Mouse (Mus musculus) bone marrow, adult 2 months (tissue): ENCODE measurements at regions not wholly inside any gene's neighbourhood (a gene's known extent, or its start where the extent isn't known, plus 50 kb on each side); places are given as distances from the start of the nearest gene placed in this dataset.
"Not testable (repeated sequence)": the region's sequence is repeated elsewhere in the genome, so short reads cannot be mapped to it uniquely, and the experiment has no call there.

Source experiments
- H3K27ac ChIP-seq: fragments of 200-500 bp; 2 replicates; pipeline ENCODE4 v1.5.1; 2012; ENCODE audit warnings: low read depth, mild to moderate bottlenecking, control low read depth, inconsistent platforms, low read length; ENCODE audit not compliant: control insufficient read depth, poor library complexity, insufficient read depth
- H3K4me1 ChIP-seq: fragments of 200-500 bp; 2 replicates; pipeline ENCODE4 v1.6.1; 2011; ENCODE audit warnings: low read length; ENCODE audit not compliant: control insufficient read depth, insufficient read depth
- H3K4me3 ChIP-seq: fragments of 200-500 bp; replicated peaks from 2 replicates; pipeline ENCODE3; 2011; ENCODE audit warnings: mild to moderate bottlenecking, low read depth, low read length, control low read depth; ENCODE audit not compliant: control insufficient read depth
- CTCF ChIP-seq: fragments of 200-500 bp; IDR thresholded peaks from 2 replicates; pipeline ENCODE4 v1.5.1; 2011; ENCODE audit warnings: low read length, control low read depth; ENCODE audit not compliant: control insufficient read depth, insufficient read depth
- POLR2A ChIP-seq: fragments of 200-500 bp; IDR thresholded peaks from 2 replicates; pipeline ENCODE4 v1.6.1; 2011; ENCODE audit warnings: low read depth, mild to moderate bottlenecking, control low read depth, low read length, borderline replicate concordance; ENCODE audit not compliant: control insufficient read depth
- WGBS: fragments of 180-500 bp; shearing (Covaris S2); methylation state at CpG from one replicate; pipeline ENCODE4 v1.1.7; 2018; 5-methylcytosine and 5-hydroxymethylcytosine counted together

GRCm38 (mm10) chr3:37815771-37816170, 91.5 kb upstream of the Gm5148 start:
- Histone ChIP-seq H3K27ac (no peak overlapping the region), H3K4me1 (no peaks in the 10 kb centered on the region), H3K4me3 (no peak overlapping the region)
- WGBS, result 86% methylated on average over 6 of the region's 6 CpGs
- no peak for TF ChIP-seq CTCF
- no peak for TF ChIP-seq POLR2A

DNA sequence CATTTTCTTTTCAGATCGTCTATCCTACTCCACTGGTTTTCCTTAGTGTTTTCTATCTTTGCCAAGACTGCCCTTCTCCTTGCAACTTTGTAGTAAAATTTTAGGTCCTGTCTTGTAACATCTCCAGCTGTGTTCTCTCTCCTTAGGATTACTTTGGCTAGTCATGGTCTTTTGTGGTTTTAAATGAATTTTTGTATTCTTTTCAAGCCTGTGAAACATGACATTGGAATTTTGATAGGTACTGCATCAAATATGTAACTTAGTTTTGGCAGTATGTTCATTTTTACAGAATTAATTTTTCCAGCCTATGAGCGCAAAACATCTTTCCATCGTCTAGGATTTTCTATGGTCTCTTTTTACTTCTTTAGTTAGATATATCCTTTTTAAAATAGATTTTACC, 88.6 kb upstream of the Gm5148 start:
- 89% methylated on average over 3 of the region's 3 CpGs for WGBS
- H3K4me3 ChIP-seq, result no peak overlapping the region
- no peak overlapping the region for H3K27ac ChIP-seq
- TF ChIP-seq CTCF (no peak), POLR2A (no peak)
- H3K4me1 ChIP-seq, result no peaks in the 10 kb centered on the region

GRCm38 (mm10) chr3:37811429-37811828, 87.1 kb upstream of the Gm5148 start:
- WGBS, result 89% methylated on average over 2 of the region's 2 CpGs
- no peak overlapping the region for H3K4me3 ChIP-seq
- no peak overlapping the region for H3K27ac ChIP-seq
- H3K4me1 ChIP-seq, result no peaks in the 10 kb centered on the region
- no peak for TF ChIP-seq CTCF
- TF ChIP-seq POLR2A, result no peak

- no peak for TF ChIP-seq POLR2A
- TF ChIP-seq CTCF, result no peak
- peaks cover under 1% of the 10 kb centered on the region; the same call in 1 of the 2 replicates for H3K4me1 ChIP-seq
- 78% methylated on average over 2 of the region's 2 CpGs for WGBS
- H3K27ac ChIP-seq, result no peak overlapping the region
- H3K4me3 ChIP-seq, result no peak overlapping the region
Observed at GRCm38 (mm10) chr3:37810763-37811162, 86.5 kb upstream of the Gm5148 start.

DNA sequence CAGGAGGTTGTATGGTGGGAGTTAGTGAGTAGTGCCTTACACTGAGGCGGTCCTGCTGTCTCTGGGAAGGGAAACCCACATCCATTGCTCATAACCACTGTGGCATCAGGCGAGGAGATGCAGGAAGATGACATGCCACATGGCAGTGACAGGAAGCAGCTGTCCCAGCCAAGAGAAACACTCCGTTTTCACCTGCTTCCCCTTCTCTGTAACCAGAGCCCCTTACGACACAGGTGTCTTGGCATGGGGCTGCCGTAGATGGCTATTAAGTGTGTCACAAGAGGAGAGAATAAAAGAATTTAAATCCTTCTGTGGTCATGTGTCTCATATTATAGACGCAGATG, 81.5 kb upstream of the Gm5148 start:
- TF ChIP-seq CTCF (no peak), POLR2A (no peak)
- WGBS, result 4% methylated on average over 6 of the region's 6 CpGs
- Histone ChIP-seq H3K27ac (no peak overlapping the region), H3K4me1 (peaks cover 3% of the 10 kb centered on the region), H3K4me3 (no peak overlapping the region)

GRCm38 (mm10) chr3:37804941-37805804, 80.9 kb upstream of the Gm5148 start:
- H3K27ac ChIP-seq, result no peak overlapping the region
- no peak overlapping the region for H3K4me3 ChIP-seq
- H3K4me1 ChIP-seq, result peaks cover 3% of the 10 kb centered on the region
- 67% methylated on average over 9 of the region's 9 CpGs for WGBS
- TF ChIP-seq CTCF (no peak), POLR2A (no peak)

DNA sequence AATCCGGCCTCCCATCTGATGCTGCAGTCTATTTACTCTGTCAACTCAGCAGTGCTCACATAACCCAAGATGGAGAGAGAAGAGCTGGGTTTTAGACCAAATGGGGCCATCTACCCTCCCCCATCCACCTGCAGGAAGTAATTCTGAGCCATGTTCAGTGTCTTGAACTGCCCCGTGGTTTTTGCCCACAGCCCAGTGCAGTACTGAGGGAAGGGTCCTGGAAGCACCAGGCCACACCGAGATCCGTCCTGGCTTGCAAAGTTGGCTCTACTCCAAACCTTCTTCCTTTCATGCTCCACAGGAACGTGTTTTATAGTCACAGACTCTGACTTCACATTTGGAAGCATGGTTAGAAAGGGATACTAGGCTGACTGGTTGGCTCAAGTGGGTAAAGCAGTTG, 80.0 kb upstream of the Gm5148 start:
- Histone ChIP-seq H3K4me3 (no peak overlapping the region), H3K4me1 (peaks cover 3% of the 10 kb centered on the region), H3K27ac (no peak overlapping the region)
- 10% methylated on average over 5 of the region's 5 CpGs for WGBS
- TF ChIP-seq CTCF, result no peak
- no peak for TF ChIP-seq POLR2A

DNA sequence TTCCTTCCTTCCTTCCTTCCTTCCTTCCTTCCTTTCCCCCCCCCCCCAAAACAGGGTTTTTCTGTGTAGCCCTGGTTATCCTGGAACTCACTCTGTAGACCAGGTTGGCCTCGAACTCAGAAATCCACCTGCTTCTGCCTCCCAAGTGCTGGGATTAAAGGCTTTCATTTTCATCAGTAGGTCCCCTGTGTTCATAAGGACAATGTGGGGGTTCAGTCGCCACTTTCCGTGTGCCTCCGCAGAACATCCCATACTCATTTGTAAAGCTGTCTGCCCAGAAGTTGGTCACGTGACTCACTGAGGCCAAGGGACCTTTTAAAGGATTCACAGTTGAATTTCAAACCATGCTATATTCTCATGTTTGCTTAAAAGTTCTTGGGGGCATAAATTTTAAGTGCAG, 79.5 kb upstream of the Gm5148 start:
- 80% methylated on average over 5 of the region's 5 CpGs for WGBS
- H3K4me3 ChIP-seq, H3K4me1 ChIP-seq, H3K27ac ChIP-seq: not testable (repeated sequence)

GRCm38 (mm10) chr3:37801551-37801950, 77.3 kb upstream of the Gm5148 start:
- no peak overlapping the region for H3K4me3 ChIP-seq
- TF ChIP-seq POLR2A (no peak), CTCF (no peak)
- 90% methylated on average over 2 of the region's 2 CpGs for WGBS
- no peak overlapping the region for H3K27ac ChIP-seq
- peaks cover 3% of the 10 kb centered on the region for H3K4me1 ChIP-seq
